Mouse (Mus musculus): Measurements from ENCODE around the gene Slc6a3. TPM values are rescaled to one million over a fixed set of nuclear protein-coding genes. Genes with fewer than 3 reads are reported as not detected.

Gene Slc6a3
- total RNA-seq, 2 experiments from 2014 or later, result not detected

DNA sequence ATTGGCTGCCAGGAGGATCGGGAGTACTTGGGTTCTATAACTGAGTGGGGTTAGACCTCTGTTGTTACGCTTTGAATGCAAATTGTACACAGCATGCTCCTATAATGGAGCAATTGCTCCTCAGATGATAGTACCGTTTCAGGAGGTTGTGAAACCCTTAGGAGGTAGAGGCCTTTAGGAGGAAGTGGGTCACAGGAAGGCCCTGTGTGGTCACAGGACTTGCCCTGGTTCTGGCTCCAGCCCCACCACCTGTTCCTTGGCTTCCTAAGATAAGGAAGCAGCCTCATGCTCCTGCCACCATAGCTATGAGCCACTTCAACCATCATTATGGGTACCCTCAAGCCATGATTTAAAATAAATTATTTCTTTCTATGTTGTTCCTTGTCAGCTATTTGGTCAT is 54.9 kb downstream of the Slc6a3 start:
- no peak for DNase-seq

GRCm38 (mm10) chr13:73592546-73592945 is 56.0 kb downstream of the Slc6a3 start:
- no peak for DNase-seq

DNA sequence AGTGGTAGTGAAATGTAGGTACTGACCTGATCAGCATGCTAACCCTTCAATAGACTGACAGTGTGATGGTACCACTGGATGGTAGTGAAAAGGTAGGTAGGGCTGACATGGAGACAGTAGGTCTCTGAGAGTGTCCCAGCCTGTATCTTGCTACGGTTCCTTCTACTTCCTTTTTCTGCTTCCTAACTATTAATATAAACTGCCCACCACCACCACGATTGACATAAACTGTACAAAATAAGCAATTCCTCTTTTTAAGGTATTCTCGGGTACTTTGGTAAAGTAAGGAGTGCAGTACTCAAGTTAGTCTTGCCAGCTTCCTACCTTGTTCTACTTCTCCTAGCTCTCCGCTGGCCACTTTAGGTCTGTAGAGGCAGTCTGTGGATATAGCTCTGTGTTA is 59.7 kb downstream of the Slc6a3 start:
- DNase-seq, result no peak

- DNase-seq, result no peak
Observed at GRCm38 (mm10) chr13:73600217-73600616, 63.7 kb downstream of the Slc6a3 start.

DNA sequence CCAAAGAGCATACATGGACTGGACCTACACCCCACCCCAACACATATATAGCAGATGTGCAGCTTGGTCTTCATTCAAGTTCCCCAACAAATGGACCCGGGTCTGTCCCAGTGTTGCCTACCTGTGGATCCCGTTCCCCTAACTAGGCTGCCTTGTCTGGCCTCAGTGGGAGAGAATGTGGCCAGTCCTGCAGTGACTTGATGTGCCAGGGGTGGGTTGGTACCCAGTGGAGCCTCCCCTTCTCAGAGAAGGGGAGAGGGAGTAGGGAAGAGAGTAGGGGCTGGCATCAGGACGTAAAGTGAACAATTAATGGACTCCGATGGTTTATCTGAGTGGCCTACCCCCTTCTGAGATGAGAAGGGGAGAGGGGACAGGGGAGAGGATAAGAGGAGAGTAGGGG is 66.5 kb downstream of the Slc6a3 start:
- no peak for DNase-seq

- DNase-seq, result peak; percentile 95
Observed at GRCm38 (mm10) chr13:73603522-73604155, 67.1 kb downstream of the Slc6a3 start, which contains the start of gene Clptm1l. TSS of gene Clptm1l (plus strand) at chr13:73604006.

DNA sequence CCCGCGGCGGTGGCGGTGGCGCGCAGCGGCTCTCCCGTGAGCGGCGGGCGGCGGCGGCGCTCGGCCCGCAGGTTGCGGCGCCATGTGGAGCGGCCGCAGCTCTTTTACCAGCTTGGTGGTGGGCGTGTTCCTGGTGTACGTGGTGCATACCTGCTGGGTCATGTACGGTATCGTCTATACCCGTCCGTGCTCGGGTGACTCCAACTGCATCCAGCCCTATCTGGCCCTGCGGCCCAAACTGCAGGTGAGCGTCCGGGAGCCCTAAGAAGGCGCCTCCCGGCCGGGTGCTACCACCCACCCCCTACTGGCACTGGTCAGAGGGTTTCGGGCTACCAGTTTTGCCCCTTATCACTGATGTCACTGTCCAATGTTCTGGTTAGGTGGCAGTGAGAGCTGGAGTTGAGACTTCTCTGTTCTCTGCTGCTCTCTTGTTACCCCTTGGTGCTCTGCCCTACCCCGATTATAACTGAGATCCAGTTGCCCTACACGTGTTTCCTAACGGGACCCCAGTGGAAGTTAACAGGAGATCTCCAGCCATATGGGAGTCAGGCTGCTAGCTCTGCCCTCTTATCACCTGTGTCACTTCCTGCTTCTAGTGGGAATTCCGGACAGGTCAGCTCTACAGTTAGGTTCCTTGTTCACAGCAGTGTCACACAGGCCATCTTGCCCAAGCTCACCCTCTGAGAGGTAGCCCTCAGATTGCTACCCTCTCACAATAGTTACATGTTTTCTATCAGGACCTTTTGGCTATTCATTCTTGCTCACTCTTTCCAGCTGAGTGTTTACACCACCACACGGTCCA is 67.8 kb downstream of the Slc6a3 start:
- DNase-seq, result no peak

DNA sequence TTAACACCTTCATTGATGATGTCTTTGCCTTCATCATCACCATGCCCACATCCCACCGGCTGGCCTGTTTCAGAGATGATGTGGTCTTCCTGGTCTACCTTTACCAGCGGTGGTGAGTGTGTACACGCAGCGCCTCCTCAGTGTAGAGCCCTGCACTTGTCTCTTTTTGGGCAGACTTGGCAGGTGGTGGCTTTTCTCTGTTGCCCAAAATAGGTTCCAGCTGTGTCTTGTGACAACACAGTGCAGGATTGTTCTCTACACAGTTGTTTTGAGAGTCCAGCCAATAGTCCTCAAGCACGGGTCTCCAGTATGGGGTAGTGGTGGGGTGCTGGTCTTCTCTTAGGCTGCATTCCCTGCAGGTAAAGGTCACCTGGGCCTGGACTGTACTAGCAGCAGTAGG is 81.9 kb downstream of the Slc6a3 start:
- no peak for DNase-seq

- no peak for DNase-seq
Observed at GRCm38 (mm10) chr13:73620637-73621036, 84.1 kb downstream of the Slc6a3 start.

DNA sequence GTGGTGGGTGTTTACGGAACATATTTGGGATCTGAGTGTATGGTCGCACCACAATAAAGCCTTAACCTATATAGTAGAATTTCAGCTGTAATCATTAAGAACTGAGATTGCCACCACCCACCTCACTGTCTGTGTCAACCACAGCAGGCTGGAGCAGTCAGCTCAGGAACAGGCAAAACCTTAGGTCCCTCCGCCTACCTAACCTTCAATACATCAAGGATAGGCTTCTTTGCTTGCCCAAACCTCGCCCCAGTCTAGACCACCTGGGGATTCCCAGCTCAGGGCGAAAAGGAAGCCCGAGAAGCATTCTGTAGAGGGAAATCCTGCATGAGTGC is 89.8 kb downstream of the Slc6a3 start:
- no peak for DNase-seq

DNA sequence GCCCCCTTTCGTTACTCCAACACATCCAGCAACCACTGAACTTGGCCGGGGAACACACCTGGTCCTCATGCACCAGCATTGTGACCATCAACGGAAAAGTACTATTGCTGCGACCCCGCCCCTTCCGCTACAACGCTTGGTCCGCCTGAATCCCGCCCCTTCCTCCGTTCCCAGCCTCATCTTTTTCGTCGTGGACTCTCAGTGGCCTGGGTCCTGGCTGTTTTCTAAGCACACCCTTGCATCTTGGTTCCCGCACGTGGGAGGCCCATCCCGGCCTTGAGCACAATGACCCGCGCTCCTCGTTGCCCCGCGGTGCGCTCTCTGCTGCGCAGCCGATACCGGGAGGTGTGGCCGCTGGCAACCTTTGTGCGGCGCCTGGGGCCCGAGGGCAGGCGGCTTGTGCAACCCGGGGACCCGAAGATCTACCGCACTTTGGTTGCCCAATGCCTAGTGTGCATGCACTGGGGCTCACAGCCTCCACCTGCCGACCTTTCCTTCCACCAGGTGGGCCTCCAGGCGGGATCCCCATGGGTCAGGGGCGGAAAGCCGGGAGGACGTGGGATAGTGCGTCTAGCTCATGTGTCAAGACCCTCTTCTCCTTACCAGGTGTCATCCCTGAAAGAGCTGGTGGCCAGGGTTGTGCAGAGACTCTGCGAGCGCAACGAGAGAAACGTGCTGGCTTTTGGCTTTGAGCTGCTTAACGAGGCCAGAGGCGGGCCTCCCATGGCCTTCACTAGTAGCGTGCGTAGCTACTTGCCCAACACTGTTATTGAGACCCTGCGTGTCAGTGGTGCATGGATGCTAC is 90.4 kb downstream of the Slc6a3 start, which contains the start of gene Tert:
Gene Tert, plus strand, starts transcription at position 167 of the 805 bp plus-strand sequence.
- peak; percentile 28 for DNase-seq

Other genes starting within 250 kb of the Slc6a3 start
- 10 to 100 TPM; 44.8 to 46.9 TPM for gene Mrpl36, start 208.2 kb upstream of the Slc6a3 start, total RNA-seq (2021)
- gene Ndufs6, start 208.2 kb upstream of the Slc6a3 start, total RNA-seq (2021), result 100 to 1,000 TPM; 429 to 436 TPM
- gene Lpcat1, start 69.5 kb upstream of the Slc6a3 start, total RNA-seq (2021), result 1 to 10 TPM; 2.8 to 3.5 TPM
- gene Clptm1l, start 67.3 kb downstream of the Slc6a3 start, total RNA-seq (2021), result 10 to 100 TPM; 30.6 to 37.1 TPM
- under 1 TPM; 0.31 to 0.32 TPM for gene Tert, start 90.2 kb downstream of the Slc6a3 start, total RNA-seq (2021)
- under 1 TPM in 1 of 2 experiments, not detected in 1; 0.49 TPM for gene Slc6a18, start 141.3 kb downstream of the Slc6a3 start, total RNA-seq (2021)
- under 1 TPM in 1 of 2 experiments, not detected in 1; 0.70 TPM for gene Slc6a19, start 168.1 kb downstream of the Slc6a3 start, total RNA-seq (2021)
- gene Slc12a7, start 196.3 kb downstream of the Slc6a3 start, total RNA-seq (2021), result 1 to 10 TPM; 3.6 to 8.0 TPM

Data from gastrocnemius, postnatal 25 days (tissue).